Mouse (Mus musculus) Patski (cell line): ENCODE results near the gene 1700088E04Rik. TPM values are rescaled to one million over a fixed set of nuclear protein-coding genes. Genes with fewer than 3 reads are reported as not detected.

Source experiments
- ATAC-seq: fragments of 100-300 bp; one replicate; pipeline ENCODE4 v1.8.0; 2021
- CTCF ChIA-PET: fragments of 350-600 bp; sonication (Branson Sonifier 250); formaldehyde crosslinking; loops from one replicate; lab custom pipeline; 2022; ENCODE audit warnings: inconsistent platforms; lab: Charles Lee
- POLR2A ChIA-PET: fragments of 350-600 bp; sonication (Branson Sonifier 250); formaldehyde crosslinking; loops from one replicate; lab custom pipeline; 2022; ENCODE audit warnings: antibody characterized with exemption, inconsistent platforms; lab: Charles Lee
- DNase-seq: peaks from one replicate; pipeline ENCODE4 v3.0.0-alpha.2; 2011; ENCODE audit warnings: low read depth, low spot score
- H3K27me3 ChIP-seq: fragments of 371-371 bp; one replicate; pipeline ENCODE4 v1.5.1; 2021
- CTCF ChIP-seq: fragments of 100-300 bp; IDR thresholded peaks from one replicate; pipeline ENCODE4 v1.5.1; 2021
- in situ Hi-C: fragments of 300-500 bp; cut with MboI; formaldehyde crosslinking; loops from 3 replicates; pipeline ENCODE4 v1.11.1; 2018; ENCODE audit warnings: low pct_unique_long_range_greater_than_20kb, mixed read lengths
- polyA plus RNA-seq: library from polyadenylated mRNA; unstranded; gene quantifications from one replicate; pipeline ENCODE4 v1.2.3, GENCODE M21; 2021

1700088E04Rik gene
- polyA plus RNA-seq, 1 experiment from 2014 or later, result 34.2 TPM

- in situ Hi-C loops, result no loop called here
- H3K27me3 ChIP-seq, result no peaks in the 10 kb centered on the region
- ATAC-seq, result no peak
- CTCF ChIA-PET, result no interaction called here
- POLR2A ChIA-PET, result no interaction called here
- no peak for DNase-seq
- TF ChIP-seq CTCF, result no peak
These were observed 18.9 kb downstream of the 1700088E04Rik start for GRCm38 (mm10) chr15:79122119-79122518.

- no peak for ATAC-seq
- no peak for DNase-seq
- CTCF ChIA-PET, result interaction anchor here (1.0 kb wide), 1 partner anchor 9 kb away, joined by 3 read pairs; no protein-coding TSS in a partner anchor
- in situ Hi-C loops, result no loop called here
- POLR2A ChIA-PET, result no interaction called here
- no peaks in the 10 kb centered on the region for H3K27me3 ChIP-seq
- no peak for TF ChIP-seq CTCF
These were observed 21.6 kb downstream of the 1700088E04Rik start for GRCm38 (mm10) chr15:79119491-79119890.

GRCm38 (mm10) chr15:79115276-79115675 is 25.8 kb downstream of the 1700088E04Rik start:
- in situ Hi-C loops, result no loop called here
- TF ChIP-seq CTCF, result no peak
- DNase-seq, result no peak
- ChIA-PET POLR2A (no interaction called here), CTCF (no interaction called here)
- H3K27me3 ChIP-seq, result no peaks in the 10 kb centered on the region
- ATAC-seq, result no peak

GRCm38 (mm10) chr15:79111774-79112173 is 29.3 kb downstream of the 1700088E04Rik start:
- DNase-seq (no peak), ATAC-seq (no peak)
- ChIA-PET CTCF (no interaction called here), POLR2A (no interaction called here)
- no peaks in the 10 kb centered on the region for H3K27me3 ChIP-seq
- no peak for TF ChIP-seq CTCF
- in situ Hi-C loops, result no loop called here

- ChIA-PET POLR2A (interaction anchor here (1.2 to 3.4 kb wide), 3 partner anchors 10 to 31 kb away, joined by 3 to 10 read pairs (median 4); partner anchors contain the start of gene 1700088E04Rik), CTCF (interaction anchor here (1.2 to 1.3 kb wide), 2 partner anchors 22 to 39 kb away, joined by 3 read pairs; no protein-coding TSS in a partner anchor)
- in situ Hi-C loops, result no loop called here
- TF ChIP-seq CTCF, result no peak
- no peaks in the 10 kb centered on the region for H3K27me3 ChIP-seq
- DNase-seq, result no peak
- no peak for ATAC-seq
These were observed 30.5 kb downstream of the 1700088E04Rik start for GRCm38 (mm10) chr15:79110528-79110927.

- no peaks in the 10 kb centered on the region for H3K27me3 ChIP-seq
- CTCF ChIA-PET, result interaction anchor here (1.2 to 1.3 kb wide), 2 partner anchors 22 to 39 kb away, joined by 3 read pairs; no protein-coding TSS in a partner anchor
- no peak for TF ChIP-seq CTCF
- DNase-seq (no peak), ATAC-seq (no peak)
- in situ Hi-C loops, result no loop called here
- POLR2A ChIA-PET, result interaction anchor here (1.1 to 3.4 kb wide), 4 partner anchors 10 to 31 kb away, joined by 3 to 10 read pairs (median 4); partner anchors contain the start of gene 1700088E04Rik
These were observed 31.0 kb downstream of the 1700088E04Rik start for GRCm38 (mm10) chr15:79110031-79110430.

GRCm38 (mm10) chr15:79109321-79109934 is 31.6 kb downstream of the 1700088E04Rik start:
- CTCF ChIA-PET, result interaction anchor here (1.2 kb wide), 1 partner anchor 21 kb away, joined by 3 read pairs; no protein-coding TSS in a partner anchor
- no peak for TF ChIP-seq CTCF
- DNase-seq, result no peak
- in situ Hi-C loops, result no loop called here
- ATAC-seq, result peak; percentile 16
- no peaks in the 10 kb centered on the region for H3K27me3 ChIP-seq
- POLR2A ChIA-PET, result interaction anchor here (0.8 to 3.4 kb wide), 4 partner anchors 10 to 32 kb away, joined by 4 to 10 read pairs (median 4); partner anchors contain the start of gene 1700088E04Rik

- ChIA-PET CTCF (interaction anchor here (1.4 to 1.5 kb wide), 2 partner anchors 18 to 37 kb away, joined by 4 to 5 read pairs; no protein-coding TSS in a partner anchor), POLR2A (interaction anchor here (0.6 to 3.4 kb wide), 5 partner anchors 9 to 23 kb away, joined by 4 to 10 read pairs (median 4); no protein-coding TSS in a partner anchor)
- ATAC-seq (peak; percentile 79), DNase-seq (peak; percentile 42)
- no peaks in the 10 kb centered on the region for H3K27me3 ChIP-seq
- TF ChIP-seq CTCF, result no peak
- in situ Hi-C loops, result no loop called here
These were observed 32.4 kb downstream of the 1700088E04Rik start, which contains the start of gene Micall1 for GRCm38 (mm10) chr15:79108421-79109320. Gene Micall1, plus strand, starts transcription at chr15:79108898.

- ATAC-seq (peak; percentile 15), DNase-seq (peak; percentile 54)
- in situ Hi-C loops, result no loop called here
- TF ChIP-seq CTCF, result no peak
- POLR2A ChIA-PET, result interaction anchor here (0.6 to 3.4 kb wide), 3 partner anchors 8 to 97 kb away, joined by 5 to 10 read pairs (median 7); no protein-coding TSS in a partner anchor
- H3K27me3 ChIP-seq, result no peaks in the 10 kb centered on the region
- CTCF ChIA-PET, result interaction anchor here (1.4 to 1.5 kb wide), 2 partner anchors 19 to 36 kb away, joined by 4 to 5 read pairs; no protein-coding TSS in a partner anchor
These were observed 33.1 kb downstream of the 1700088E04Rik start for GRCm38 (mm10) chr15:79107966-79108365.

- CTCF ChIA-PET, result no interaction called here
- POLR2A ChIA-PET, result no interaction called here
- H3K27me3 ChIP-seq, result no peaks in the 10 kb centered on the region
- TF ChIP-seq CTCF, result no peak
- in situ Hi-C loops, result no loop called here
- ATAC-seq, result no peak
- no peak for DNase-seq
These were observed 35.2 kb downstream of the 1700088E04Rik start for GRCm38 (mm10) chr15:79105804-79106203.
